Mouse (Mus musculus): Measurements from ENCODE around the gene Gnat2.

- TF ChIP-seq TAL1 (IDR thresholded peaks at IDR 0.05; ENCODE audit: low read length) (no peak), GATA1 (IDR thresholded peaks at IDR 0.05; ENCODE audit: low read length) (no peak)
Observed at GRCm38 (mm10) chr3:108101594-108101993, 9.0 kb downstream of the Gnat2 start.
